Mouse (Mus musculus) ZHBTc4 (cell line): ENCODE measurements around the gene F7.

Source experiments
- DNase-seq: peaks from one replicate; pipeline ENCODE4 v3.0.0-alpha.2; 2011; ENCODE audit warnings: low read depth, low spot score

F7 gene

GRCm38 (mm10) chr8:13025487-13026224, at the start of gene F7:
Gene F7 (plus strand): TSS chr8:13026034.
- no peak for DNase-seq

GRCm38 (mm10) chr8:12976290-12976689, 49.5 kb upstream of the F7 start:
- DNase-seq: no peak

DNA sequence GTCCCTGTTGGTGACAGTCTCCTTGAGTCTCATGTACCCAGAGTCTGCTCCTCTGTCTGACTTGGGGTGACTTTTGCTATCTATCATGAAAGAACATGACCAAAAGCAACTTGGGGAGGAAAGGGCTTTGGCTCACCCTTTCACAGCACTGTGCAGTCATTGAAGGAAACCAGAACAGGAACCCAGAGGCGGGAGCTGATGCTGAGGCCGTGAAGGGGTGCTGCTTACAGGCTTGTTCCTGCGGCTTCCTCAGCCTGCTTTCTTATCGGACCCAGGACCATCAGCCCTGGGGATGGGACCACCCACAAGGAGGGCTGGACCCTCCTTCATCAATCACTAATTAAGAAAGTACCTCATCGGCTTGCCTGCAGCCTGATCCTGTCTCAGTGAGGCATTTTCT, 49.1 kb upstream of the F7 start:
- no peak for DNase-seq

DNA sequence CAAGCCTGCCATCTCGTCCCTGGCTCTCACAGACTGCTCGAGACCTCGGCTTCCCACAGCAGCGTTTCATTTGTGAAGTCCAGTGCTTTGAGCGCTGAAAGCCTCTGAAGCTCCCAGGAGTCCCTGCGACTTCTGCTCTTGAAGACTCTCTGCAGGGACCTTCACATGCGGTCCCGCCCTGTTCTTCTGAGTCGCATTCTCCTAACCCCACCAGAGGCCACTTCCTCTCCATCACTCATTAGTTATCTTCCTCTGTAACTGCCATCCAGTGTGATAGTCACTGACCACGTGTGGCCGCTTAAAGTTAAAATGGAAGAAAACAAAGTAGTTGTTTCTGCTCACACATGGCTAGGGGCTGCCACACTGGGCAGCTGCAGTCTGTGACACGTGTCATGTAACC, 48.5 kb upstream of the F7 start:
- DNase-seq: no peak

DNA sequence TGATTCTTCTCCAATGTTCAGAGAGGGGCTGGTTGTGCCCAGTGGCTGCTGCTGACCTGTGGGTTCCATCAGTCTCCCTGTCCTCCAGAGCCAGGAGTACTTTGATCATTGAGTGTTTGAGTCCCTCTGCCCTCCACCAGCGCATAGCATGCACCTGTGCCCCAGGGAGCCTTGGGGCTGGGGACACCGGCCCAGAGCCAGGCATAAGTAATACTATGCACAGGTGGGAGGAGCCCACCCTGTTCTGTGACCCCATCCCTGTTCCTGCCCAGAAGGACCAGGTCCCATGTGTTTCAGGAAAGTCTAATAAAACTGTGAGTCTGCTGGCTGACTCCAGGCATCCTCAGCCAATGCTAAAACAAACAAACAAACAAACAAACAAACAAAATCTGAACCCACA, 47.5 kb upstream of the F7 start:
- no peak for DNase-seq

DNA sequence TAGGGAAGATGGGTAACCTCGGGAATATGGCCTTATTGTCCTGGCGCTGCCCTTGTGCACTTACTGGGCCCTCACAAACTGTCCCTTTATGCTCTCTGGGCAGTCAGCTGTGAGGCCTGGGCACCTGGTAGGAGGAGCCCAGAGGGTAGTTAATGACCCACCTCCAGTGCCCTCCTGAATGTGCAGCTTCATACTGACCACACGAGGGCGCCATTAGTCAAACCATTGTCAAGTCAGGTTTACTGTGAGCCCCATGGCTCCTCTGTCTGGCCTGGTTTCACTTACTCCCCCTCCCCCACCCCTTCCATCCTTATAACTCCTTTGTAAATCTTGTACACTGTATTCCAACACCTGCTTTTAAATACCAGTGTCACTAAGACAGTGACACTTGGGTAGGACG, 47.1 kb upstream of the F7 start:
- peak; percentile 90 for DNase-seq

DNA sequence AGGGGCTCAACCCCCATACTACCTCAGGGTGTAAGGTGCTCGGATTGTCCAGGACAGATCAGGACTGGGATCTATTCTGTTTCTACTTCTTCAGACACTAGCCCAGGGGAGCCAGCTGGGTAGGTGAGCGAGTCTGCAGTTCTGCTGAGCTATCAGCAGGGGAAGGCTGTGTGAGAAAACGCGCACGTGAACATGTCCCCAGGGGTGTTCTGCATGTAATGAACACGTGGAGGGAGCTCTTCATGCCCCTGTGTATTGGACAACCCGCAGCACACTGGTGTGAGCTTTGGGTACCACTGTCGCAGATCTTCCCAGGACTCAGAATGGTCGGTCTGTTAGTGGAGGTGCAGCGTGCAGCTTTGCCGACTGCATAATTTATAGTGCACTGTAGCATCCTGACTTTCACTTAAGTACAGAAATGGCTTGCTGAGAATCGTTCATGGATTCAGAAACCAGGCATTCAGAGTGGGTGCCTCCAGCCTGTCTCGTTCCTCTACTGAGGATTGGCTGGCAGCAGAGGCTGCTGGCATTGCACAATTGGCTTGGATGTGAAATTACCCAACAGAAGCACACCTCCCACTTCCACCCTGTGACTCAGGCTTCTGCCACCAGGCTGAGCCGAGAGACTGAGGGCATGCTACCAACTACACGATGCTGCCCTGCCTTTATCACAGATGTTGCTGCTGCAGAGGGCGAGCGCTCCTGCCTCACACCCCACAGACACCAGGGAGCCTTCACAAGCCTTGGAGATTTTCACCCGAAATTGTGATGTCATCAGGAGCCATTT, 42.0 kb upstream of the F7 start:
- DNase-seq: no peak

GRCm38 (mm10) chr8:12984601-12985243, 41.1 kb upstream of the F7 start:
- no peak for DNase-seq

- DNase-seq: no peak
These were observed 40.6 kb upstream of the F7 start for GRCm38 (mm10) chr8:12985259-12985658.

GRCm38 (mm10) chr8:12987571-12987970, 38.3 kb upstream of the F7 start:
- DNase-seq: no peak

DNA sequence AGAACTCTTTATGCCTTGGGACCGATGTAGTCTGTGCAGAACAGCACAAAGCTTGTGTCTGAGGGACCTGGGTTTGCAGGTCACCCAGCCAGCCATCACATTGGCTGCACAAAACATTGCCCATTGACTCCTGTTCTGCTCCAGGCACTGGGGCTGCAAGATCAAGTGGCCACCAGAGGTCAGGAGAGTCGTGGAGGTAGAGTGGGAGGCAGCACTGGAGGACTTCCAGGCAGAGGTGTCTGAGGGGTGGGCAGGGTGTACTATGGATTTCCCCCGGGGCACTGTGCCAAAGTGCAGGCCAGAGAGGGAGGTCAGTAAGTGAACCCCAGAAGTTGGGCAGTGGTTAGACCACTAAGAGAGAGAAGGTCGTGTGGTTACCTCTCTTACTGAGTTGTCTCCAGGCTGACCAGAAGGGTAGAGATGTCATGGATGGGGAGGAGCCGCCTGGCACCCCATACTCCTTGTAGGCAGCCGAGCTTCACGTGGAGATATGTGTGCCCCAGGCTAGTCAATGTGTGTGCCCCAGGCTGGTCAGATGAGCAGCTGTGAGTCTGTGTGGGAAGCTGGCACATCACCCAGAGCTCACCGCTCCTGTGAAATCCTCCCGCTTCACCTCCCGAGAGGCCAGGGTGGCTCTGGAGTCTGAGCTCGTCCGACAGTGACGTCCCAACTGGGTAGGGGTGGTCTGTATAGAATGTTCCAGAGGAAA, 37.0 kb upstream of the F7 start:
- DNase-seq: no peak

DNA sequence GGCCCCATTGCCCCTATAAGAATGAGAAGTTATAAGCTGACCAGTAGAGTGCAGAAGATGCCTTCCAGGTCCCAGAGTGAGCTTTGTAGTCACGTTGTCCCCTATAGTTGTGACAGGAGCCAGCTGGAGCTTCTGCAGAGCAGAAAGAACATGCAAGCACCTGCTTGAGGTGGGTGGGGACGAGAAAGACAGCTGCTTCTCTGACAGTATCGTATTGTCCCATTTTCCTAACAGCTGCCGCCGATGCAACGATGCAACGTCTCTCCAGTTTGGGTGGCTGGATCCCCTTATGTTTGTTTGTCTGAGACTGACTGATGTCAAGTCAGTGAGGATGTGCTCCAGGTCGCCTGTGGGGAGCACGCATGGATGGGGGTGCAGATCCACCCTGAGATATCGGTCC, 34.4 kb upstream of the F7 start:
- DNase-seq: no peak

- DNase-seq: no peak
These were observed 31.4 kb upstream of the F7 start for GRCm38 (mm10) chr8:12994468-12994867.

DNA sequence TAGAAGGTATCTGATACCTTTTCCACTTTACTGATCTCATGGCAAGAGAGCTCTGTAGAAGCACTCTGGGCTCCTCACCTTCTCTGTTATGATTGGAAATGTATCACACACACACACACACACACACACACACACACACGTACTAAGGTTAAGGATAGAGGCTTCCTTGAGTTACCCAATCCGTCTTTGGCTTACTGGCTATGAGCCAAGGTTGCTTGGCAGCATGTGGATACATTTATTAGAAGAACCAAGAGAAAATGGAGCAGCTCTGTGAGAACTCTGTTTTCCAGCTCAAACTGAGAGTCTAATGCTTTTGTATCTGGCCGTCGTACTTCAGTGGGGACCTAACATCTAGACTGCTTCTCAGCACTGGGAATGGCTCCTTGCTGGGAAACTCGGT, 30.4 kb upstream of the F7 start:
- no peak for DNase-seq

DNA sequence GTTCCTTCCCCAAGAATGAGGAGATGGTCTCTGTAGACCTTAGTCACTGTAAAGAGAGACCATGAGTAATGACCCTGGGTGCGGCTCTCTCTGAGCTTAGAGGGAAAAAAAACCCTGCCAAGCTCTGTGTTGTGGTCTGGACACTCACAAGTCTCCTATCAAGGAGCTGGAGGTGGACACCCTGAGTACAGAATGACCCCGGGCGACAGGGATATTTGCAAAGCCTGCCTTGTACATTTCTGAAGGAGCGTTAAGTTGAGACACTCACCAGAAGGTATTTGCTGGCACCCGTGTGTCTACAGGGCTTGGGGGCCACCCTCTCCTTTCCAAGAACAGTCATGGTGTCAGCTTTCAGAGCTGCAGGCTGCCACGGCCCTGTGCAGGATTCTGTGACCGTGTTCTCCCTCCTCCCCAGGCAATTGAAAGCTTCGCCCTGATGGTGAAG, 29.0 kb upstream of the F7 start:
- DNase-seq: no peak

GRCm38 (mm10) chr8:12998331-12998730, 27.5 kb upstream of the F7 start:
- DNase-seq: no peak

- DNase-seq: no peak
These were observed 26.0 kb upstream of the F7 start for GRCm38 (mm10) chr8:12999793-13000192.

- no peak for DNase-seq
These were observed 18.4 kb upstream of the F7 start for GRCm38 (mm10) chr8:13007458-13007857.

- DNase-seq: peak; percentile 20
These were observed 15.5 kb upstream of the F7 start for GRCm38 (mm10) chr8:13010313-13010712.

- no peak for DNase-seq
These were observed 6.3 kb upstream of the F7 start for GRCm38 (mm10) chr8:13019560-13019959.

GRCm38 (mm10) chr8:13021830-13022229, 4.0 kb upstream of the F7 start:
- no peak for DNase-seq

DNA sequence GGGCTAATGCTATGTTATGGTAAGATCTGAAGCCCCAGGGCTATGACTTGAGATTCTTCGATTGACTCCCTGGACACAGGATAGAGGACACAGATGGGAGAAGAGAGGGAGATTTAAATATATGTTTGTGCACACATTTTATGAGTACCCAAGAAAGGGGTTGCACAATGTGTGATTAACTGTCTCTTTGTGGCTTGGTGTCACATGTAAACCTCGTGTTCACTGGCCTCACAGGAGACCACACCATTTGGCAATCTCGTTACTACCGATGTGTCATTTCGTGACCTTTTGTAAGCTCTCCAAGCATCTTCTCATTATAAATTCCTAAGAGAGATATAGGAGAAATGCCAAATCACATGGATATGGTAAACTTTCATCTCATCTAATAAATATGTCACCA, 1.8 kb downstream of the F7 start:
- no peak for DNase-seq
